Mouse (Mus musculus): ENCODE measurements around the gene Iscu.

DNA sequence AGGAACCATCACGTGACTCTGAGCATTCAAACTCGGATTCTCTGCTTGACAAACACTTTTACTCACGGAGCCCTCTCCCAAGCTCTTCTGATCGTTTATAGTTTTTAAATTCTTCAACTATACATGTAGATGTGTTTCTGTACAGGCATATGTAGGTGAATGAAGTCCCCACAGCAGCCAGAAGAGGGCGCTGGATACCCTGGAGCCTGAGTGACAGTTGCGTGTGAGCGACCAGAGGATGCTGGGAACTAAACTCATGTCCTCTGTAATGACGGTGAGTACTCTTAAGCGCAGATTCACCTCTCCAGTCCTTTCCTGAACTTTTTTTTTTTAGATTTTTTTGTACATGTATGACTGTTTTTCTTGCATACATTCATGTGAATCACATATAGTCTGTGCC lies 41.1 kb downstream of the Iscu start:
- TF ChIP-seq FLI1 (IDR thresholded peaks at IDR 0.05; ENCODE audit: low read length): no peak
- TF ChIP-seq GATA1 (IDR thresholded peaks at IDR 0.05; ENCODE audit: borderline replicate concordance, low read length): no peak

All from megakaryocyte, embryonic 14.5 days (primary cell).